Mouse (Mus musculus) lung, adult 2 months (tissue): ENCODE measurements around the gene Spata2. TPM values are rescaled to one million over a fixed set of nuclear protein-coding genes. Genes with fewer than 3 reads are reported as not detected.

Source experiments
- DNase-seq: peaks from one replicate; pipeline ENCODE4 v3.0.0; 2022
- H3K4me1 ChIP-seq: fragments of 200-500 bp; 2 replicates; pipeline ENCODE4 v1.6.1; 2011; ENCODE audit warnings: low read length; ENCODE audit not compliant: control insufficient read depth, insufficient read depth
- H3K4me3 ChIP-seq: fragments of 200-500 bp; replicated peaks from 2 replicates; pipeline ENCODE3; 2011; ENCODE audit warnings: low read depth, mild to moderate bottlenecking, control low read depth, low read length; ENCODE audit errors: extremely low read depth
- CTCF ChIP-seq: fragments of 200-500 bp; IDR thresholded peaks from 2 replicates; pipeline ENCODE4 v1.5.1; 2011; ENCODE audit warnings: mild to moderate bottlenecking, low read length, control low read depth; ENCODE audit not compliant: insufficient read depth
- POLR2A ChIP-seq: fragments of 200-500 bp; IDR thresholded peaks from 2 replicates; pipeline ENCODE4 v1.6.1; 2011; ENCODE audit warnings: low read depth, mild to moderate bottlenecking, control low read depth, low read length, borderline replicate concordance; ENCODE audit errors: extremely low read depth
- WGBS: fragments of 180-500 bp; shearing (Covaris S2); methylation state at CpG from one replicate; pipeline ENCODE4 v1.1.7; 2018; 5-methylcytosine and 5-hydroxymethylcytosine counted together
- polyA plus RNA-seq: library from polyadenylated mRNA; depleted of rRNA; stranded (reverse); fragments of >200 nt; gene quantifications from 2 replicates; pipeline ENCODE4 v1.2.3, GENCODE M21; 2012

Gene Spata2
- polyA plus RNA-seq, 1 experiment, result 23.3 TPM

- Histone ChIP-seq H3K4me1 (no peaks in the 10 kb centered on the region), H3K4me3 (no peak overlapping the region)
- WGBS, result 54% methylated on average over 10 of the region's 10 CpGs
- no peak for DNase-seq
- no peak for TF ChIP-seq POLR2A
- TF ChIP-seq CTCF, result no peak
These were observed 43.7 kb upstream of the Spata2 start for GRCm38 (mm10) chr2:167536320-167536945.

GRCm38 (mm10) chr2:167533880-167534279 lies 41.2 kb upstream of the Spata2 start:
- no peaks in the 10 kb centered on the region for H3K4me1 ChIP-seq
- TF ChIP-seq CTCF, result no peak
- TF ChIP-seq POLR2A, result no peak
- no peak overlapping the region for H3K4me3 ChIP-seq
- DNase-seq, result no peak

GRCm38 (mm10) chr2:167532131-167532530 lies 39.4 kb upstream of the Spata2 start:
- no peak overlapping the region for H3K4me3 ChIP-seq
- DNase-seq, result peak; percentile 53
- TF ChIP-seq POLR2A, result no peak
- peak; percentile 84 for TF ChIP-seq CTCF
- H3K4me1 ChIP-seq, result no peaks in the 10 kb centered on the region
- WGBS, result 16% methylated on average over 13 of the region's 13 CpGs

GRCm38 (mm10) chr2:167530536-167530935 lies 37.8 kb upstream of the Spata2 start:
- DNase-seq, result no peak
- WGBS, result 89% methylated on average over 4 of the region's 4 CpGs
- Histone ChIP-seq H3K4me3 (no peak overlapping the region), H3K4me1 (no peaks in the 10 kb centered on the region)
- no peak for TF ChIP-seq POLR2A
- TF ChIP-seq CTCF, result no peak

GRCm38 (mm10) chr2:167529935-167530513 lies 37.3 kb upstream of the Spata2 start:
- Histone ChIP-seq H3K4me3 (no peak overlapping the region), H3K4me1 (no peaks in the 10 kb centered on the region)
- no peak for DNase-seq
- 81% methylated on average over 5 of the region's 5 CpGs for WGBS
- TF ChIP-seq CTCF (no peak), POLR2A (no peak)

GRCm38 (mm10) chr2:167528278-167528677 lies 35.6 kb upstream of the Spata2 start:
- no peak for DNase-seq
- Histone ChIP-seq H3K4me3 (no peak overlapping the region), H3K4me1 (no peaks in the 10 kb centered on the region)
- TF ChIP-seq POLR2A (no peak), CTCF (peak; percentile 45; the same call in 1 of the 2 replicates)
- 23% methylated on average over 5 of the region's 5 CpGs for WGBS

GRCm38 (mm10) chr2:167519606-167520252 lies 27.0 kb upstream of the Spata2 start:
- Histone ChIP-seq H3K4me1 (no peaks in the 10 kb centered on the region), H3K4me3 (no peak overlapping the region)
- no peak for DNase-seq
- TF ChIP-seq CTCF (no peak), POLR2A (no peak)
- WGBS, result 83% methylated on average over 5 of the region's 5 CpGs

GRCm38 (mm10) chr2:167515688-167516087 lies 23.0 kb upstream of the Spata2 start:
- no peak for DNase-seq
- H3K4me1 ChIP-seq, result no peaks in the 10 kb centered on the region
- no peak overlapping the region for H3K4me3 ChIP-seq
- WGBS, result 83% methylated on average over 5 of the region's 5 CpGs
- no peak for TF ChIP-seq CTCF
- TF ChIP-seq POLR2A, result no peak

- WGBS, result 85% methylated on average over 4 of the region's 4 CpGs
- Histone ChIP-seq H3K4me1 (peaks cover 5% of the 10 kb centered on the region), H3K4me3 (no peak overlapping the region)
- no peak for TF ChIP-seq POLR2A
- no peak for TF ChIP-seq CTCF
- DNase-seq, result no peak
These were observed 22.0 kb upstream of the Spata2 start for GRCm38 (mm10) chr2:167514641-167515040.

- H3K4me3 ChIP-seq, result no peak overlapping the region
- DNase-seq, result no peak
- 89% methylated on average over 5 of the region's 5 CpGs for WGBS
- H3K4me1 ChIP-seq, result peaks cover 5% of the 10 kb centered on the region
- TF ChIP-seq CTCF, result no peak
- TF ChIP-seq POLR2A, result no peak
These were observed 20.3 kb upstream of the Spata2 start for GRCm38 (mm10) chr2:167512970-167513369.
